Mouse (Mus musculus): Measurements from ENCODE around the gene Vps25. TPM values are rescaled to one million over a fixed set of nuclear protein-coding genes. Genes with fewer than 3 reads are reported as not detected.

Gene Vps25
- total RNA-seq, 2 experiments from 2014 or later: 80.9 to 82.0 TPM

DNA sequence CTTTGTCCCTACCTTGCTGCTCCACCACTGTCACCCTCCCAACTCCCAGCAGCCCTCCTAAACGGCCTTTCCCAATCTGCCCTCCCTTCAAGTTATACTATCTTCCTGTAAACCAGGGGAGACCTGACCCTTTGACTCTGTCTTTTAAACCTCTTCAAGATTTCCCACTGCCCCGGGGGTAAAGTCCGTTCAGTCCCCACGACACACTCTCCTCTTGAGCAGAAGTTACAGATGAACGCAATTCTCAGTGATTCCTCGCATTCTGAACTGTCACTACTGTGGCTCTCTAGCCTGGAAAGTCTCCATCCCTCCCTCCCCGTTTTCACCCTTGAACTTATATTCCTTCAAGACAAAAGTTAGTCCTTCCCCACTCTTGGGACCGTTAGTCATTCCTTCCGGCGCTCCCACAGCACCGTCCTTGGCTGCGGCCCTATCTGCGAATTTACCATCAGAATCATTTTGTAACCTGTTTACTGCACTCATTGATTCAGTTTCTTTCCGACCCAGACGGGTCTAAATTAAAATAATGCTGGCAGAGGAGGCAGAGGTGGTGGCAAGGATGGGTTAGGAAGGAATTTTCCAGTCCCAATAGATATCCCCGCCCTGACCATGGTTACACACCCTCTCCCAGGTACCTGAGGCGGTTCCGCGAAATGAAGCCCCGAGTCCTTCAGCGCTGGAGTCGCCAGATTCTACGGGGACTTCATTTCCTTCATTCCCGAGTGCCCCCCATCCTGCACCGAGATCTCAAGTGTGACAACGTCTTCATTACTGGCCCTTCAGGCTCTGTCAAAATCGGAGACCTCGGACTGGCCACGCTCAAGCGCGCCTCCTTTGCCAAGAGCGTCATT, 9.9 kb downstream of the Vps25 start:
- intact Hi-C loops (cut with DNase I): no loop called here
- no peak for DNase-seq (ENCODE audit: extremely low spot score in 1 of 2, low spot score in 2 of 2)

- DNase-seq (ENCODE audit: extremely low spot score in 1 of 2, low spot score in 2 of 2): no peak
- intact Hi-C loops (cut with DNase I): no loop called here
These were observed 10.4 kb downstream of the Vps25 start for GRCm38 (mm10) chr11:101263989-101264280.

DNA sequence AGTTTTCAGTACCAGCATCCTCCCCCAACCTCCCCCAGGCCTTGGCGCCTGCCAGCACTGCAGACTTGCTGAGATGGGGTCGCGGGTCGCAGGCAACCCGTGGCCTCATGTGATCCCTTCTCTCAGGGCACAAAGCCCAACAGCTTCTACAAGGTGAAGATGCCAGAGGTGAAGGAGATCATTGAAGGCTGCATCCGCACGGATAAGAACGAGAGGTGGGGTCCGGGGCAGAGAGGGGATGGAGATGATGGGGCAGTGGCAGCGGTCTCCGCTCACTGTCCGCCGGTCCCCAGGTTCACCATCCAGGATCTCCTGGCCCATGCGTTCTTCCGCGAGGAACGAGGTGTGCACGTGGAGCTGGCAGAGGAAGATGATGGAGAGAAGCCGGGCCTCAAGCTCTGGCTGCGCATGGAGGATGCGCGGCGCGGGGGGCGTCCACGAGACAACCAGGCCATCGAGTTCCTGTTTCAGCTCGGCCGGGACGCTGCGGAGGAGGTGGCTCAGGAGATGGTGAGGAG, 11.5 kb downstream of the Vps25 start:
- intact Hi-C loops (cut with DNase I): no loop called here
- peak in 1 of 2 experiments; percentile 35 for DNase-seq (ENCODE audit: extremely low spot score in 1 of 2, low spot score in 2 of 2)

DNA sequence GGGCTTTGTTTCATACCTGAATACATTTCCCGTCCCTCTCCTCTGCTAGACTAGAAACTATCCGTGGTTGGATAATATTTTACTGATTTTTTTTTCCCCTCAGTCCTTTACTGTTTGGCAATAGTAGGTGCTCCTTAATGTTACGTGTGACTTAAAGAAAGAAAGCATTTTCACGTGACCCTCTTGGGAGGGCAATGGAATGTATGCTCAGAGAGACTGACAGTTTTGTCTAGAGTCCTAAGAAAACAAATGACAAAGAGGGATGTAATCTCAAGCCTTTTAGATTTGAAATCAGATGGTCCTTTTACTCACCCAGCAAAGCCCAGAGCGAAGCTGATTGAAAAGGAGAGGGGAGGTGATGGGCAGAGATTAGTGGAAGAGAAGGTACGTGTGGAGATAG, 12.4 kb downstream of the Vps25 start:
- DNase-seq (ENCODE audit: extremely low spot score in 1 of 2, low spot score in 2 of 2): no peak
- intact Hi-C loops (cut with DNase I): no loop called here

- no peak for DNase-seq (ENCODE audit: extremely low spot score in 1 of 2, low spot score in 2 of 2)
- intact Hi-C loops (cut with DNase I): no loop called here
These were observed 16.1 kb downstream of the Vps25 start for GRCm38 (mm10) chr11:101269577-101270116.

- no peak for DNase-seq (ENCODE audit: extremely low spot score in 1 of 2, low spot score in 2 of 2)
- intact Hi-C loops (cut with DNase I): no loop called here
These were observed 18.9 kb downstream of the Vps25 start for GRCm38 (mm10) chr11:101272446-101272845.

GRCm38 (mm10) chr11:101275309-101275708, 21.8 kb downstream of the Vps25 start:
- no peak for DNase-seq (ENCODE audit: extremely low spot score in 1 of 2, low spot score in 2 of 2)
- intact Hi-C loops (cut with DNase I): no loop called here

DNA sequence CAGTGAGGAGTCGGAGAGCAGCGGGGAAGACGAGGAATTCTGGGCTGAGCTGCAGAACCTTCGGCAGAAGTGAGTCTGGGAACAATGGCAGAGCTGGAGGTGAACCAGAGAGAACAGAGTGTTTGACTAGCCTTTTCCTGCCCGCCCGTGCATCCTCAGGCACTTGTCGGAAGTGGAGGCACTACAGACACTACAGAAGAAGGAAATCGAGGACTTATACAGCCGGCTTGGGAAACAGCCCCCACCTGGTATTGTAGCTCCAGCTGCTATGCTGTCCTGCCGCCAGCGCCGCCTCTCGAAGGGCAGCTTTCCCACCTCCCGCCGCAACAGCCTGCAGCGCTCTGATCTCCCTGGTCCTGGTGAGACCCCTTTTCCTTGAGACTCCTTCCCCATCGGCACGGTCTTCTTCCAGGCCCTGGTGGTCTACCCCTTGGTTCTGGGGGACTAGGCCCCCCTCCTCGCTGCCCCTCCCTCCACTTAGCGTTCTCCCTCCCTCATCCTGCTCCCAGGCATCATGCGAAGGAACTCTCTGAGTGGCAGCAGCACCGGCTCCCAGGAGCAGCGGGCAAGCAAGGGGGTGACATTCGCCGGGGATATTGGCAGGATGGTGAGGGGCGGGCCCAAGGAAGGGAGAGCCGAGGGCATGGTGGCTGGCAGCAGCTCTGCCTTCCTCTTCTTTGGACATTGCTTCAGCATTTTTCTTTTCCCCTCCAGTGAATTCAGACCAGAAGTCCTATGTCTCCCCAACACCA, 23.0 kb downstream of the Vps25 start:
- intact Hi-C loops (cut with DNase I): no loop called here
- DNase-seq (ENCODE audit: extremely low spot score in 1 of 2, low spot score in 2 of 2): no peak

DNA sequence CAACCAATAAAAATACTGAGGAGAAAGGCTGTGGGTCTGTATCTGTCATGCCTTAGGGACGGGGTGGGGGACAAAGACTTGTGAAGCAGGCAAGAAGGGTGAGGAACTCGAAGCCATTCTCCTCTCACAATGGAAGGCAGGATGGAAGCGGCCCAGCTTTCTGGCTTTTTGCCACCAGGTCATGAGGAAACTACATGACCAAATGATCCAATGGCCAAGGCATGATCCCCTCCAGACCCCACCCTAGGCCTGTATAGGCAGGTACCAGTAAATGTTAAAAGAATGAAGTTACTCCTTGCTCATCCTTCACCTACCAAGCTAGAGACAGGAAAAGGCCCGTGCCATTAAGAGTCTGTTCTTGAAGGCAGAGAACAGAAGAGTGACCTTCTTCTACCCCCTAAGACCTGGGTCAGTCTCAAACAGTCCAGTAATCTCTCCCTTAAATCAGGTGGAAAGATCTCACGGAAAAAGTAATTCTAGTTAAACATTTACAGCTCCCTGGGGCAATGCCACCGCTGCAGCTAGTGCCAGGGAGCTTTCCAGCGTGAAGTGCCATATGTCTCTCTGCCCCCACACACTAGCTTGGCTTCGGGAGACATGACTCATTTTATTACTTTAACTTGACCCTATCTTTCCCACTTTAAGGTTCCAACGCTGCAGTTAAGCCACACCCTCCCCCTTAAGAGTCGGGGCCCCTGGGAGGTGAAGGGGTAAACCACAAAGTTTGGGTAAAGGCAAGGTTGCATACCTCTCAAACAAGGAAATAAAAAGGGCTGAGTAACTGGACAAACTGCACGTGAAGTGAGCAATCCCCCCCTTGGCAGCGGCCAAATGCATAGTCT, 24.1 kb downstream of the Vps25 start:
- peak in 1 of 2 experiments; percentile 35 for DNase-seq (ENCODE audit: extremely low spot score in 1 of 2, low spot score in 2 of 2)
- intact Hi-C loops (cut with DNase I): no loop called here

DNA sequence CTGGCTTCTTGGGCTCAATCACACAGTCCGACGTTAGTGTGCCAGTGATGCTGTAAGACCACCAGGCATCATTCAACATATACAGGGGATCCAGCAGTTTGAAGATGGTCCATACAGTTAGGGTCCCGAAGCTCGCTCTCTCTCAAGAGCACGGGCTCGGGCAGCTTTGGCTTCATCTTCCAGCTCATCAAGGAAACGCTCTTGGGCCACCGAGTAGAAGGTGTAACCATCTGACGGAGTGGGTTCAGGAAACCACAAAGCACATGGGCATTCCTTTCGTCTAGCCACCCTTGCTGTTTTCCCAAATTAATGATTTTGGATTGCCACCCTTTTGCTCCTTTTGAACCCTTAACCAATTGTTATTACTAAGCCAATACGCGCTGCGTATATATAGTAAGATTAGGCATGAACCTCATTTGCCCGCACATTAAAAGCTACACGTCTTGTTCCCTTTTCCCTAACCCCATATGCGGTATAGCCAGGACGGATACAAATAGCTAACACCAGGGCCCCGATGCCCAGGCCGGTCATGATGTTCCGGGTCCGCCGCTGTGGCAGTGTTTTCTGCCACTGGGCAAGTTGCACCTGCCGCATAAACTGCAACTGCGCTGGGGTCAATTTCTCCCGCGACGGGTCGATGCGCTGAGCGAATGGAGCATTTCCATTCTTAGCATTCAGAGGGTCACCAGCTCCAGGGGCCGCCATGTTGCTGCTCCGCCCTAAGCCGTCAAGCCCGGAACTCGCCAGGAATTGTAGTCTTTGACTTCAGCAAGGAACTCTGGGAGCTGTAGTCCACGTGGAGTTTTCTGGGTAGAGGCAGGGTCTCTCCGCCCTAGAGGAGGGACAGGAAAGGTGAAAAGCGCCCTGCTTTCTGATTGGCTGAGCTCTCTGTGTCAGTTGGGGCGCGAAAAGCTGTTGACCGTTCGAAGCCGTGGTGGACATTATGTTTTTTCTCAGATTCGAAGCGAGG, 25.0 kb downstream of the Vps25 start, which contains the start of the genes Cntd1 and Coa3:
Gene Cntd1 (plus strand): TSS at position 790 of the 970 bp plus-strand sequence.
Gene Coa3 (minus strand): TSS at position 892 of the 970 bp plus-strand sequence.
- intact Hi-C loops (cut with DNase I): no loop called here
- DNase-seq (ENCODE audit: extremely low spot score in 1 of 2, low spot score in 2 of 2): peak; percentile 89

GRCm38 (mm10) chr11:101279193-101279569, 25.7 kb downstream of the Vps25 start:
- intact Hi-C loops (cut with DNase I): no loop called here

DNA sequence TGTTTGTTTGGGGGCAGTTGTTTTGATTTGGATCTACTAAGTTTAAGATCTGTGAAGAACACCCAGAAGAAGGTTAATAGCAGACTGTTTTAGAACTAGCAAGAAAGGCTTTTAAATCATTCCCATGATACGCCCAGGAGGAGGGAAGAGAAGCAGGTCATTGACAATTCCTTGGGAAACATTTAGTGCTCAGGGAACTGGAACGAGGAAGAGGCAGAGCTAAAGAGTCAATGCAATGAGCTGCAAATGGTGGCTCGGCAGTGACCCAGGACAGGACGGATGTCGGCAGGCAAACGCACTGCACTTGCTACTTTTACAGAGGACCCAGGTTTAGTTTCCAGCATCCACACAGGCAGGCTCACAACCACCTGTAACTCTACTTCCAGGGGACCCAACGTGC, 27.3 kb downstream of the Vps25 start:
- intact Hi-C loops (cut with DNase I): no loop called here
- DNase-seq (ENCODE audit: extremely low spot score in 1 of 2, low spot score in 2 of 2): no peak

More at GRCm38 (mm10) chr11:101279193-101279569, 25.7 kb downstream of the Vps25 start:
- DNase-seq (ENCODE audit: extremely low spot score in 1 of 2, low spot score in 2 of 2): no peak

- intact Hi-C loops (cut with DNase I): no loop called here
- peak in 1 of 2 experiments; percentile 37 for DNase-seq (ENCODE audit: extremely low spot score in 1 of 2, low spot score in 2 of 2)
These were observed 29.4 kb downstream of the Vps25 start for GRCm38 (mm10) chr11:101282896-101283295.

- intact Hi-C loops (cut with DNase I): no loop called here
- DNase-seq (ENCODE audit: extremely low spot score in 1 of 2, low spot score in 2 of 2): no peak
These were observed 30.3 kb downstream of the Vps25 start for GRCm38 (mm10) chr11:101283805-101284204.

- intact Hi-C loops (cut with DNase I): no loop called here
- DNase-seq (ENCODE audit: extremely low spot score in 1 of 2, low spot score in 2 of 2): peak in 1 of 2 experiments; percentile 64
These were observed 33.8 kb downstream of the Vps25 start for GRCm38 (mm10) chr11:101287306-101287705.

DNA sequence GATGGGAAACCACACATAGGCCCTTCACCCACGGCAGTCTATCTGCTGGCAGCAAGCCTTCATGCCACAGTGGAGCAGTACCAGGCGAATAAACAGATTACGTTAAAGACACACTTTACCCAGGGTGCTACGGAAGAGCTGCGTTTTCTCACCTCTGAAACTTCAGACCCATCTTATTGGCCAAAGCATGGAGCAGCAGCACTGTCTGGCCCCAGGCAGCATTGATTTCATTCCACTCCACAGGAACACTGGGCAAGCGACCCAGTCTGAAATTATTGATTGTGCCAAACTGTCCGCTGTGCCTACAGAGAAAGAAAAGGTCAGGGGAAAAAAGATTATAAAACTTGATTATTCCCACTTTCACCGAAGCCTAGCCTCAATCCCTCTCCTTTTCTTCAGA, 37.7 kb downstream of the Vps25 start:
- intact Hi-C loops (cut with DNase I): no loop called here
- DNase-seq (ENCODE audit: extremely low spot score in 1 of 2, low spot score in 2 of 2): no peak

DNA sequence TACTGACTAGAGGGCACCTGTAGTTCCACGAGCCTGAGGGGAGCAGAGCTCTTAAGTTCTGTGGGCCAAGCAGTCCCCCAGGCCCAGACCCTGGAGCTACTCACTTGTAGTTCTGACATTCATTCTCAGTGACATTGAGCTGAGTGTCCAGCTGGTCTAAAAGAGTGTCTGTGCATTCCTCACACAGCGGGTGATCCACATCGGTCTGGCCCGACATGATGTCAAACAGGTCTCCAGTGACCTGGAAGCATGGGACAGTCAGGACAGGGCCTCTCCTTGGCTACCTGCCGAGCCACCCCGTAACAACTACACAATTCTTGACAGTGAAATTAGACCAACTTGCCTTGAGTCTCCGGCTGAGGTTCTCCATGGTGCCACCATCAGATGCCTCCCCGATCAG, 41.7 kb downstream of the Vps25 start:
- intact Hi-C loops (cut with DNase I): no loop called here
- no peak for DNase-seq (ENCODE audit: extremely low spot score in 1 of 2, low spot score in 2 of 2)

GRCm38 (mm10) chr11:101300881-101301280, 47.4 kb downstream of the Vps25 start:
- no peak for DNase-seq (ENCODE audit: extremely low spot score in 1 of 2, low spot score in 2 of 2)
- intact Hi-C loops (cut with DNase I): loop anchor here (5.0 kb wide), 1 partner anchor 89 kb away; no protein-coding TSS in a partner anchor
